Mouse (Mus musculus): ENCODE results near the gene Sugct. TPM values are rescaled to one million over a fixed set of nuclear protein-coding genes. Genes with fewer than 3 reads are reported as not detected.

The Sugct gene
- polyA plus RNA-seq, 1 experiment from 2014 or later, result 6.4 TPM

- Histone ChIP-seq H3K27me3 (ENCODE audit: control insufficient read depth, insufficient read depth, low read length) (no peaks in the 10 kb centered on the region), H3K4me3 (ENCODE audit: low read length) (no peak overlapping the region), H3K9ac (ENCODE audit: low read length) (no peak overlapping the region), H3K9me3 (replicated peaks; ENCODE audit: control insufficient read depth, low read length) (no peaks in the 10 kb centered on the region), H3K4me2 (ENCODE audit: low read depth, low read length) (no peak overlapping the region), H3K36me3 (ENCODE audit: control insufficient read depth, insufficient read depth) (no peaks in the 10 kb centered on the region), H3K4me1 (ENCODE audit: control insufficient read depth, insufficient read depth, low read length) (no peaks in the 10 kb centered on the region), H3K27ac (ENCODE audit: low read length) (no peak overlapping the region)
- no peak for ATAC-seq (replicated peaks; ENCODE audit: extremely low read depth, insufficient read depth, low FRiP score)
- 73% methylated on average over 6 of the region's 6 CpGs for WGBS
Observed at GRCm38 (mm10) chr13:17421875-17422274, 273.5 kb downstream of the Sugct start.

GRCm38 (mm10) chr13:17420557-17420956 lies 274.8 kb downstream of the Sugct start:
- Histone ChIP-seq H3K4me2 (ENCODE audit: low read depth, low read length) (no peak overlapping the region), H3K4me3 (ENCODE audit: low read length) (no peak overlapping the region), H3K4me1 (ENCODE audit: control insufficient read depth, insufficient read depth, low read length) (no peaks in the 10 kb centered on the region), H3K27me3 (ENCODE audit: control insufficient read depth, insufficient read depth, low read length) (no peaks in the 10 kb centered on the region), H3K36me3 (ENCODE audit: control insufficient read depth, insufficient read depth) (no peaks in the 10 kb centered on the region), H3K27ac (ENCODE audit: low read length) (no peak overlapping the region), H3K9me3 (replicated peaks; ENCODE audit: control insufficient read depth, low read length) (no peaks in the 10 kb centered on the region; the same call in 1 of the 2 replicates), H3K9ac (ENCODE audit: low read length) (no peak overlapping the region)
- ATAC-seq (replicated peaks; ENCODE audit: extremely low read depth, insufficient read depth, low FRiP score), result no peak
- WGBS, result 57% methylated on average over 1 of the region's 1 CpGs

- Histone ChIP-seq H3K27me3 (ENCODE audit: control insufficient read depth, insufficient read depth, low read length) (no peaks in the 10 kb centered on the region), H3K27ac (ENCODE audit: low read length) (no peak overlapping the region), H3K36me3 (ENCODE audit: control insufficient read depth, insufficient read depth) (no peaks in the 10 kb centered on the region), H3K4me1 (ENCODE audit: control insufficient read depth, insufficient read depth, low read length) (no peaks in the 10 kb centered on the region), H3K9me3 (replicated peaks; ENCODE audit: control insufficient read depth, low read length) (no peaks in the 10 kb centered on the region), H3K4me3 (ENCODE audit: low read length) (no peak overlapping the region), H3K4me2 (ENCODE audit: low read depth, low read length) (no peak overlapping the region), H3K9ac (ENCODE audit: low read length) (no peak overlapping the region)
- WGBS, result 91% methylated on average over 8 of the region's 8 CpGs
- ATAC-seq (replicated peaks; ENCODE audit: extremely low read depth, insufficient read depth, low FRiP score), result no peak
Observed at GRCm38 (mm10) chr13:17342836-17343235, 352.5 kb downstream of the Sugct start.

GRCm38 (mm10) chr13:17335885-17336540 lies 359.3 kb downstream of the Sugct start:
- Histone ChIP-seq H3K27ac (ENCODE audit: low read length) (no peak overlapping the region), H3K27me3 (ENCODE audit: control insufficient read depth, insufficient read depth, low read length) (no peaks in the 10 kb centered on the region), H3K9ac (ENCODE audit: low read length) (no peak overlapping the region), H3K9me3 (replicated peaks; ENCODE audit: control insufficient read depth, low read length) (no peaks in the 10 kb centered on the region), H3K4me2 (ENCODE audit: low read depth, low read length) (no peak overlapping the region), H3K4me1 (ENCODE audit: control insufficient read depth, insufficient read depth, low read length) (no peaks in the 10 kb centered on the region), H3K4me3 (ENCODE audit: low read length) (no peak overlapping the region), H3K36me3 (ENCODE audit: control insufficient read depth, insufficient read depth) (no peaks in the 10 kb centered on the region)
- no peak for ATAC-seq (replicated peaks; ENCODE audit: extremely low read depth, insufficient read depth, low FRiP score)
- WGBS, result 69% methylated on average over 4 of the region's 4 CpGs

GRCm38 (mm10) chr13:17326863-17327262 lies 368.5 kb downstream of the Sugct start:
- H3K4me2 ChIP-seq (ENCODE audit: low read depth, low read length), result no peak overlapping the region
- H3K9ac ChIP-seq (ENCODE audit: low read length), result no peak overlapping the region
- no peak for ATAC-seq (replicated peaks; ENCODE audit: extremely low read depth, insufficient read depth, low FRiP score)

GRCm38 (mm10) chr13:17301590-17301989 lies 393.8 kb downstream of the Sugct start:
- Histone ChIP-seq H3K4me3 (ENCODE audit: low read length) (no peak overlapping the region), H3K27ac (ENCODE audit: low read length) (no peak overlapping the region), H3K9me3 (replicated peaks; ENCODE audit: control insufficient read depth, low read length) (no peaks in the 10 kb centered on the region), H3K4me1 (ENCODE audit: control insufficient read depth, insufficient read depth, low read length) (peaks cover 2% of the 10 kb centered on the region; the same call in 1 of the 2 replicates), H3K27me3 (ENCODE audit: control insufficient read depth, insufficient read depth, low read length) (no peaks in the 10 kb centered on the region), H3K9ac (ENCODE audit: low read length) (no peak overlapping the region), H3K36me3 (ENCODE audit: control insufficient read depth, insufficient read depth) (no peaks in the 10 kb centered on the region), H3K4me2 (ENCODE audit: low read depth, low read length) (no peak overlapping the region)
- ATAC-seq (replicated peaks; ENCODE audit: extremely low read depth, insufficient read depth, low FRiP score), result no peak
- 82% methylated on average over 4 of the region's 4 CpGs for WGBS

More at GRCm38 (mm10) chr13:17326863-17327262, 368.5 kb downstream of the Sugct start:
- H3K4me3 ChIP-seq (ENCODE audit: low read length), result no peak overlapping the region
- no peaks in the 10 kb centered on the region for H3K4me1 ChIP-seq (ENCODE audit: control insufficient read depth, insufficient read depth, low read length)
- H3K36me3 ChIP-seq (ENCODE audit: control insufficient read depth, insufficient read depth), result no peaks in the 10 kb centered on the region
- H3K27me3 ChIP-seq (ENCODE audit: control insufficient read depth, insufficient read depth, low read length), result no peaks in the 10 kb centered on the region
- H3K27ac ChIP-seq (ENCODE audit: low read length), result no peak overlapping the region
- H3K9me3 ChIP-seq (replicated peaks; ENCODE audit: control insufficient read depth, low read length), result no peaks in the 10 kb centered on the region
- 56% methylated on average over 4 of the region's 4 CpGs for WGBS

GRCm38 (mm10) chr13:17297462-17298005 lies 397.8 kb downstream of the Sugct start:
- no peaks in the 10 kb centered on the region for H3K27me3 ChIP-seq (ENCODE audit: control insufficient read depth, insufficient read depth, low read length)
- H3K36me3 ChIP-seq (ENCODE audit: control insufficient read depth, insufficient read depth), result no peaks in the 10 kb centered on the region
- peaks cover 2% of the 10 kb centered on the region; the same call in 1 of the 2 replicates for H3K4me1 ChIP-seq (ENCODE audit: control insufficient read depth, insufficient read depth, low read length)
- no peaks in the 10 kb centered on the region for H3K9me3 ChIP-seq (replicated peaks; ENCODE audit: control insufficient read depth, low read length)
- H3K9ac ChIP-seq (ENCODE audit: low read length), result no peak overlapping the region
- 86% methylated on average over 1 of the region's 1 CpGs for WGBS
- ATAC-seq (replicated peaks; ENCODE audit: extremely low read depth, insufficient read depth, low FRiP score), result no peak
- H3K4me2 ChIP-seq (ENCODE audit: low read depth, low read length), result no peak overlapping the region
- H3K27ac ChIP-seq (ENCODE audit: low read length), result no peak overlapping the region
- no peak overlapping the region for H3K4me3 ChIP-seq (ENCODE audit: low read length)

- H3K9ac ChIP-seq (ENCODE audit: low read length), result no peak overlapping the region
- no peak overlapping the region for H3K4me2 ChIP-seq (ENCODE audit: low read depth, low read length)
- WGBS, result 24% methylated on average over 4 of the region's 4 CpGs
- peaks cover 3% of the 10 kb centered on the region for H3K4me1 ChIP-seq (ENCODE audit: control insufficient read depth, insufficient read depth, low read length)
- no peak overlapping the region for H3K4me3 ChIP-seq (ENCODE audit: low read length)
- H3K9me3 ChIP-seq (replicated peaks; ENCODE audit: control insufficient read depth, low read length), result no peaks in the 10 kb centered on the region
- no peak for ATAC-seq (replicated peaks; ENCODE audit: extremely low read depth, insufficient read depth, low FRiP score)
- no peaks in the 10 kb centered on the region for H3K36me3 ChIP-seq (ENCODE audit: control insufficient read depth, insufficient read depth)
- no peak overlapping the region for H3K27ac ChIP-seq (ENCODE audit: low read length)
- no peaks in the 10 kb centered on the region for H3K27me3 ChIP-seq (ENCODE audit: control insufficient read depth, insufficient read depth, low read length)
Observed at GRCm38 (mm10) chr13:17296912-17297311, 398.4 kb downstream of the Sugct start.

GRCm38 (mm10) chr13:17296460-17296859 lies 398.9 kb downstream of the Sugct start:
- Histone ChIP-seq H3K4me3 (ENCODE audit: low read length) (no peak overlapping the region), H3K27me3 (ENCODE audit: control insufficient read depth, insufficient read depth, low read length) (no peaks in the 10 kb centered on the region), H3K4me2 (ENCODE audit: low read depth, low read length) (no peak overlapping the region), H3K9ac (ENCODE audit: low read length) (no peak overlapping the region), H3K36me3 (ENCODE audit: control insufficient read depth, insufficient read depth) (no peaks in the 10 kb centered on the region), H3K27ac (ENCODE audit: low read length) (no peak overlapping the region), H3K9me3 (replicated peaks; ENCODE audit: control insufficient read depth, low read length) (no peaks in the 10 kb centered on the region), H3K4me1 (ENCODE audit: control insufficient read depth, insufficient read depth, low read length) (peaks cover 8% of the 10 kb centered on the region)
- ATAC-seq (replicated peaks; ENCODE audit: extremely low read depth, insufficient read depth, low FRiP score), result no peak
- 48% methylated on average over 3 of the region's 3 CpGs for WGBS

All from heart, embryonic 16.5 days (tissue).